Mouse (Mus musculus) midbrain, postnatal 0 days (tissue): ENCODE results near the gene Dgkh. TPM values are rescaled to one million over a fixed set of nuclear protein-coding genes. Genes with fewer than 3 reads are reported as not detected.

ENCODE experiments used
- ATAC-seq: fragments of 200-750 bp; cut with Nextera tagmentation; 2 replicates; pipeline ENCODE4 v1.8.0; 2017; ENCODE audit warnings: moderate number of reproducible peaks, mild to moderate bottlenecking, moderate TSS enrichment, moderate library complexity; ENCODE audit not compliant: low FRiP score
- DNase-seq: peaks from one replicate; pipeline ENCODE4 v3.0.0-alpha.2; 2015; ENCODE audit warnings: low spot score
- H3K27ac ChIP-seq: fragments of 300-500 bp; sonication (generic); 2 replicates; pipeline ENCODE4 v1.5.1; 2014; ENCODE audit warnings: low read depth, mild to moderate bottlenecking, low read length, mixed read lengths
- H3K27me3 ChIP-seq: fragments of 300-500 bp; sonication (generic); 2 replicates; pipeline ENCODE4 v1.6.1; 2014; ENCODE audit warnings: low read length, control low read depth, mixed read lengths; ENCODE audit not compliant: insufficient read depth
- H3K36me3 ChIP-seq: fragments of 300-500 bp; sonication (generic); 2 replicates; pipeline ENCODE4 v1.6.1; 2014; ENCODE audit warnings: low read length, control low read depth, mixed read lengths; ENCODE audit not compliant: insufficient read depth
- H3K4me1 ChIP-seq: fragments of 300-500 bp; sonication (generic); 2 replicates; pipeline ENCODE4 v1.6.1; 2014; ENCODE audit warnings: mild to moderate bottlenecking, control low read depth, antibody characterized with exemption, low read length, mixed read lengths; ENCODE audit not compliant: insufficient read depth
- H3K4me2 ChIP-seq: fragments of 300-500 bp; sonication (generic); 2 replicates; pipeline ENCODE4 v1.6.1; 2014; ENCODE audit warnings: low read depth, mild to moderate bottlenecking, low read length, mixed read lengths; ENCODE audit not compliant: poor library complexity, severe bottlenecking
- H3K4me3 ChIP-seq: fragments of 300-500 bp; sonication (generic); 2 replicates; pipeline ENCODE4 v1.5.1; 2014; ENCODE audit warnings: low read depth, mild to moderate bottlenecking, low read length, moderate library complexity
- H3K9ac ChIP-seq: fragments of 300-500 bp; sonication (generic); replicated peaks from 2 replicates; pipeline ENCODE4 v1.6.1; 2014; ENCODE audit warnings: mild to moderate bottlenecking, low read length, moderate library complexity, mixed read lengths; ENCODE audit not compliant: poor library complexity, severe bottlenecking
- H3K9me3 ChIP-seq: fragments of 300-500 bp; sonication (generic); 2 replicates; pipeline ENCODE4 v1.6.1; 2016; ENCODE audit warnings: low read length, control low read depth
- CTCF ChIP-seq: IDR thresholded peaks from 2 replicates; pipeline ENCODE4 v1.5.1; 2016; ENCODE audit warnings: antibody characterized with exemption, mild to moderate bottlenecking
- WGBS: fragments of 180-500 bp; shearing (Covaris S2); extraction: QIAGEN DNeasy Blood & Tissue Kit; methylation state at CpG from one replicate; pipeline ENCODE4 v1.1.7; 2014; 5-methylcytosine and 5-hydroxymethylcytosine counted together
- polyA plus RNA-seq: library from polyadenylated mRNA; unstranded; fragments of >200 nt; fragmentation: Nextera tagmentation; extraction: Ambion mirVana; gene quantifications from 2 replicates; pipeline ENCODE4 v1.2.1, GENCODE M21; 2015
- total RNA-seq: library from RNA; depleted of rRNA; stranded (reverse); fragments of >200 nt; gene quantifications from 2 replicates; pipeline ENCODE4 v1.2.3, GENCODE M21; 2014

The Dgkh gene
- total and polyA plus RNA-seq, 2 experiments from 2014 or later, result 2.8 to 15.3 TPM

DNA sequence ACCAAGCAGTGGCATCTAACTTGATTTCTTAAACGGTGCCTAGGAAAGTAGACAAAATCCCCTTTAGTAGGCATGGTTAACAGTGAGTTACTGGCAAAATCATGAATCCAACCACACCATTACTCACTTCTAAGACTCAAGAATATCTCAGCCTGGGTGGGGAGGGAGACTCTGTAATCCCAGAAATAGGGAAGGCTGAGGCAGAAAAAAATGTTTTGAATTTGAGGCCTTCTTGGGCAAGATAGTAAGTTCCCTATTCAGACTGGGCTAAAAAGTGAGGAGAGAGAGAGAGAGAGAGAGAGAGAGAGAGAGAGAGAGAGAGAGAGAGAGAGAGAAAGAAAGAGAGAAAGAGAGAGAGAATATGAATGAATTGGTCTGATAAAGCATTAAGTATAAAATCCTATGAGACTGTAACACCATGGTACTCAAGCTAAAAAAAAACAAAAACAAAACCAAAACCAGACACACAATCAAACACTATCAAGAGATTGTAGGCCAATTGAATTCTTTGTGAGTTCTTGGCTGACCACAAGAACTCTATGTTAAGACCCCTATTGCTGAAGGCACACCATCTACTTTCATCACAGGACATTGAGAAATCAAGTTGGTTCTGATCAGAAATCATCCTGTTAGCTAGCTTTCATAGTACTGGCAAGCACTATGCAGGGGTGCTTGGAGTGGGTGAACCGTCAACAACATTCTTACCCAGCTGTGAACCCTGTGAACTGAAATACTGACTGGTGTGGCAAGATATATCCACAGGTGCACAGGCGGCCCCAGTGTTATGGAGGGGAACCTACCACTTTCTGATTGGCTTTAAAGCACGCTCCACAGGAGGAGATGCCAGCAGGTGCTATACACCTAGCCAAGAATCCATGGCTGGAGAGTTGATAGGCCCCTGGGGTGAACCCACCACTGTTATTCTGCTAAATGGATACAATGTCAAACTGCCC, 101.4 kb downstream of the Dgkh start:
- Histone ChIP-seq H3K4me3 (no peak overlapping the region), H3K4me1 (no peaks in the 10 kb centered on the region), H3K9ac (no peak overlapping the region), H3K36me3 (no peaks in the 10 kb centered on the region), H3K9me3 (no peaks in the 10 kb centered on the region), H3K4me2 (no peak overlapping the region), H3K27ac (no peak overlapping the region), H3K27me3 (no peaks in the 10 kb centered on the region)
- 93% methylated on average over 4 of the region's 4 CpGs for WGBS
- TF ChIP-seq CTCF, result no peak
- DNase-seq (no peak), ATAC-seq (no peak)

DNA sequence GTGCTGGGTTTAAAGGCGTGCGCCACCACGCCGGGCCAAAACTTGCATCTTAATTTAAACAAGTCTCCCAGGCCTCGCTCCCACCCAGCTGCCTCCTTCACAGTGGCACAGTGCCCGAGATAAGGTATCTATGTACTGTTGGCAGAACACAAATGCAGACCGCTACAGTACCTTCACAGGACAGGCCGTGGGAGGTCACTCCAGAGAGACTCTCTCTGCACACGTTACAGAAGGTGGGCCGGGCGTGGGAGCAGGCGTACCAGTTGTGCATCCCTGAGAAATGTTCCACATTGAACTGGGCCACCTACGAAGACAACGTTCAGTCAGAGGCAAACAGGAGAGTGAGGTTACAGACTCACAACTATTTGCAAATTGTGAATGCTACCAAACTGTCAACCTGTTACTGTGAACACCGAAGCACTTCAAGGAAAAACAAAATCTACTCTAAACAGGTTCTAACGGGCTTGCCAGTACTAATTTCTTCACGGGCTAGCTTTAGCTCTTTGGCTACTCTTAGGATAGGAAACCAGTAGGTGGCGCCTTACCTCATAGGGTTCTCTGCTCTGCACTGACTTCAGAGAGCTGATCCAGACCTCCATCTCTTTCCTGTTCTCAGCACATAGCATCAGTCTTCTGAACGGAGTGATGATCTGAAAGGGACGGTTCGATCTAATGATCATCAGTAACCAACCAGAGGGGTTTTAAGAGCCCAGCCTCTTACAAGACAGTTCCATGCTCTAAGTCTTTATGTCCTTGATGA, 104.9 kb downstream of the Dgkh start:
- Histone ChIP-seq H3K27me3 (no peaks in the 10 kb centered on the region), H3K9ac (no peak overlapping the region), H3K9me3 (no peaks in the 10 kb centered on the region), H3K4me3 (no peak overlapping the region), H3K36me3 (no peaks in the 10 kb centered on the region; the same call in 1 of the 2 replicates), H3K4me1 (no peaks in the 10 kb centered on the region), H3K27ac (no peak overlapping the region), H3K4me2 (no peak overlapping the region)
- TF ChIP-seq CTCF, result peak; percentile 27; the same call in 1 of the 2 replicates
- ATAC-seq (no peak), DNase-seq (no peak)
- 87% methylated on average over 21 of the region's 21 CpGs for WGBS

- TF ChIP-seq CTCF, result no peak
- no peak for DNase-seq
- no peaks in the 10 kb centered on the region for H3K27me3 ChIP-seq
- no peak overlapping the region for H3K4me2 ChIP-seq
- ATAC-seq, result no peak
- H3K9ac ChIP-seq, result no peak overlapping the region
- H3K4me1 ChIP-seq, result no peaks in the 10 kb centered on the region
- no peaks in the 10 kb centered on the region for H3K9me3 ChIP-seq
- no peak overlapping the region for H3K4me3 ChIP-seq
- no peak overlapping the region for H3K27ac ChIP-seq
- 73% methylated on average over 9 of the region's 9 CpGs for WGBS
- no peaks in the 10 kb centered on the region; the same call in 1 of the 2 replicates for H3K36me3 ChIP-seq
These were observed 113.7 kb downstream of the Dgkh start for GRCm38 (mm10) chr14:78618883-78619295.

- Histone ChIP-seq H3K4me2 (no peak overlapping the region), H3K9ac (no peak overlapping the region), H3K4me1 (no peaks in the 10 kb centered on the region), H3K27me3 (no peaks in the 10 kb centered on the region), H3K27ac (no peak overlapping the region), H3K9me3 (no peaks in the 10 kb centered on the region), H3K4me3 (no peak overlapping the region), H3K36me3 (no peaks in the 10 kb centered on the region; the same call in 1 of the 2 replicates)
- DNase-seq (peak; percentile 45), ATAC-seq (0 out of 2 replicates have a peak, but pooled peaks have one; percentile 63)
- 76% methylated on average over 5 of the region's 5 CpGs for WGBS
- TF ChIP-seq CTCF, result peak; percentile 70
These were observed 119.0 kb downstream of the Dgkh start for GRCm38 (mm10) chr14:78613569-78613968.

- no peaks in the 10 kb centered on the region for H3K27me3 ChIP-seq
- no peak for TF ChIP-seq CTCF
- H3K27ac ChIP-seq, result no peak overlapping the region
- H3K9ac ChIP-seq, result no peak overlapping the region
- WGBS, result 54% methylated on average over 9 of the region's 9 CpGs
- no peaks in the 10 kb centered on the region; the same call in 1 of the 2 replicates for H3K36me3 ChIP-seq
- no peaks in the 10 kb centered on the region for H3K4me1 ChIP-seq
- no peak for ATAC-seq
- H3K9me3 ChIP-seq, result no peaks in the 10 kb centered on the region
- H3K4me2 ChIP-seq, result no peak overlapping the region
- DNase-seq, result no peak
- no peak overlapping the region for H3K4me3 ChIP-seq
These were observed 120.3 kb downstream of the Dgkh start for GRCm38 (mm10) chr14:78612111-78612788.
